Mouse (Mus musculus) embryonic stem cell, embryonic (primary cell): ENCODE measurements around the gene Rbm4b.

Experiments
- CTCF ChIA-PET, 4 experiments: fragments of 300-600 bp in 2 of 4; fragments of 350-600 bp in 2 of 4; sonication (Branson Sonifier 250); formaldehyde crosslinking; loops; one replicate each; lab custom pipeline; 2022; ENCODE audit warnings: inconsistent platforms in 2 of 4; lab: Charles Lee
- POLR2A ChIA-PET, 4 experiments: fragments of 300-600 bp in 2 of 4; fragments of 350-600 bp in 2 of 4; sonication (Branson Sonifier 250); formaldehyde crosslinking; loops; one replicate each; lab custom pipeline; 2022; ENCODE audit warnings: antibody characterized with exemption in 4 of 4, inconsistent platforms in 1 of 4; lab: Charles Lee

Rbm4b gene

GRCm38 (mm10) chr19:4760544-4760943, 4.2 kb downstream of the Rbm4b start:
- ChIA-PET CTCF (interaction anchor here in 3 of 4 experiments (0.6 to 3.0 kb wide), 3 partner anchors 52 to 159 kb away, joined by 4 to 13 read pairs (median 11); partner anchors contain the start of genes Gm21992 (in 1 of the 3) and Rbm14 (in 1 of the 3)), POLR2A (interaction anchor here in 3 of 4 experiments (0.6 to 8.3 kb wide), 15 partner anchors 11 to 137 kb away, joined by 3 to 64 read pairs (median 4); partner anchors contain the start of genes Gm21992 (in 1 of the 3), Rbm14 (in 1 of the 3), Rbm4 (in 1 of the 3) and Rce1 (in 1 of the 3))

GRCm38 (mm10) chr19:4762876-4763275, 6.6 kb downstream of the Rbm4b start:
- ChIA-PET POLR2A (interaction anchor here in 3 of 4 experiments (0.5 to 8.3 kb wide), 23 partner anchors 9 to 200 kb away, joined by 3 to 64 read pairs (median 5); partner anchors contain the start of genes Gm21992 (in 2 of the 3), Rbm14 (in 2 of the 3), Rbm4 (in 2 of the 3) and Rce1 (in 1 of the 3)), CTCF (interaction anchor here in 2 of 4 experiments (0.6 to 3.0 kb wide), 6 partner anchors 49 to 310 kb away, joined by 3 to 11 read pairs (median 4); partner anchors contain the start of genes Bbs1 (in 1 of the 2), Gm21992 (in 1 of the 2) and Rbm14 (in 1 of the 2))

- ChIA-PET POLR2A (interaction anchor here (0.6 to 6.8 kb wide), 20 partner anchors 11 to 151 kb away, joined by 3 to 148 read pairs (median 5); partner anchors contain the start of genes Gm21992 (in 2 of the 4), Rbm14 (in 2 of the 4), Rbm4 (in 2 of the 4) and Rbm4b (in 2 of the 4)), CTCF (interaction anchor here in 1 of 4 experiments (0.5 kb wide), 1 partner anchor 77 kb away, joined by 3 read pairs; no protein-coding TSS in a partner anchor)
Observed at GRCm38 (mm10) chr19:4767507-4768148, 11.3 kb downstream of the Rbm4b start.

GRCm38 (mm10) chr19:4772785-4773184, 16.5 kb downstream of the Rbm4b start:
- ChIA-PET POLR2A (interaction anchor here in 2 of 4 experiments (0.7 to 2.8 kb wide), 10 partner anchors 10 to 39 kb away, joined by 4 to 36 read pairs (median 6); partner anchors contain the start of genes Gm21992 (in 1 of the 2), Rbm14 (in 1 of the 2) and Rbm4 (in 1 of the 2)), CTCF (interaction anchor here in 1 of 4 experiments (1.2 kb wide), 1 partner anchor 332 kb away, joined by 3 read pairs; no protein-coding TSS in a partner anchor)

- CTCF ChIA-PET = interaction anchor here in 1 of 4 experiments (1.3 kb wide), 1 partner anchor 183 kb away, joined by 3 read pairs; no protein-coding TSS in a partner anchor
- POLR2A ChIA-PET = interaction anchor here (0.7 to 28.5 kb wide), 19 partner anchors 8 to 865 kb away, joined by 3 to 1124 read pairs (median 6); partner anchors contain the start of genes Rbm4 (in 3 of the 4), Gm21992 (in 2 of the 4), Rbm14 (in 2 of the 4) and Ccdc87 (in 1 of the 4)
Observed at GRCm38 (mm10) chr19:4782891-4783290, 26.6 kb downstream of the Rbm4b start.

GRCm38 (mm10) chr19:4785206-4785605, 28.9 kb downstream of the Rbm4b start:
- CTCF ChIA-PET = interaction anchor here in 1 of 4 experiments (1.0 kb wide), 1 partner anchor 28 kb away, joined by 4 read pairs; no protein-coding TSS in a partner anchor
- POLR2A ChIA-PET = interaction anchor here (0.6 to 28.5 kb wide), 22 partner anchors 9 to 69 kb away, joined by 3 to 1124 read pairs (median 4); partner anchors contain the start of genes Rbm4 (in 4 of the 4), Gm21992 (in 3 of the 4), Rbm14 (in 3 of the 4) and Rbm4b (in 2 of the 4)

- ChIA-PET CTCF (interaction anchor here in 2 of 4 experiments (0.6 to 1.9 kb wide), 2 partner anchors 27 to 43 kb away, joined by 6 to 8 read pairs; no protein-coding TSS in a partner anchor), POLR2A (interaction anchor here in 3 of 4 experiments (0.6 to 28.5 kb wide), 14 partner anchors 8 to 259 kb away, joined by 3 to 1124 read pairs (median 22); partner anchors contain the start of genes Gm21992 (in 2 of the 3), Rbm14 (in 2 of the 3), Rbm4 (in 2 of the 3) and Rbm4b (in 2 of the 3))
Observed at GRCm38 (mm10) chr19:4786313-4786712, 30.0 kb downstream of the Rbm4b start.

GRCm38 (mm10) chr19:4793281-4793830, 37.1 kb downstream of the Rbm4b start:
- CTCF ChIA-PET = interaction anchor here in 2 of 4 experiments (0.5 to 1.5 kb wide), 5 partner anchors 10 to 1176 kb away, joined by 3 to 17 read pairs (median 4); partner anchors contain the start of genes Gm21992 (in 1 of the 2) and Rbm14 (in 1 of the 2)
- POLR2A ChIA-PET = interaction anchor here (0.6 to 28.5 kb wide), 64 partner anchors 3 to 761 kb away, joined by 3 to 1124 read pairs (median 5); partner anchors contain the start of genes Rbm14 (in 4 of the 4), Gm21992 (in 3 of the 4), Ccdc87 (in 2 of the 4) and Ccs (in 2 of the 4)

GRCm38 (mm10) chr19:4793831-4794422, 37.6 kb downstream of the Rbm4b start, which contains the start of gene Rbm4:
Gene Rbm4 (minus strand): TSS chr19:4793901.
- POLR2A ChIA-PET = interaction anchor here (0.6 to 28.5 kb wide), 69 partner anchors 4 to 461 kb away, joined by 3 to 1124 read pairs (median 4); partner anchors contain the start of genes Rbm14 (in 4 of the 4), Dpp3 (in 3 of the 4), Gm21992 (in 3 of the 4) and Ccdc87 (in 2 of the 4)

GRCm38 (mm10) chr19:4795929-4796328, 39.6 kb downstream of the Rbm4b start:
- CTCF ChIA-PET = no interaction called here
- POLR2A ChIA-PET = interaction anchor here in 3 of 4 experiments (1.4 to 28.5 kb wide), 10 partner anchors 6 to 228 kb away, joined by 3 to 1124 read pairs (median 70); partner anchors contain the start of genes Gm21992 (in 3 of the 3), Rbm14 (in 3 of the 3), Rbm4 (in 1 of the 3) and Slc29a2 (in 1 of the 3)

More at GRCm38 (mm10) chr19:4793831-4794422, 37.6 kb downstream of the Rbm4b start, which contains the start of gene Rbm4:
- CTCF ChIA-PET = interaction anchor here in 2 of 4 experiments (0.6 to 1.5 kb wide), 4 partner anchors 19 to 256 kb away, joined by 3 to 17 read pairs (median 4); partner anchors contain the start of genes Gm21992 (in 1 of the 2), Rbm14 (in 1 of the 2) and Rin1 (in 1 of the 2)

- CTCF ChIA-PET = interaction anchor here in 2 of 4 experiments (0.7 to 0.9 kb wide), 2 partner anchors 15 to 1471 kb away, joined by 3 read pairs; no protein-coding TSS in a partner anchor
- POLR2A ChIA-PET = interaction anchor here (0.6 to 28.5 kb wide), 13 partner anchors 4 to 606 kb away, joined by 3 to 1124 read pairs (median 5); partner anchors contain the start of genes Gm21992 (in 3 of the 4), Rbm14 (in 3 of the 4), Ppp1ca (in 1 of the 4) and Rbm4 (in 1 of the 4)
Observed at GRCm38 (mm10) chr19:4797846-4798245, 41.5 kb downstream of the Rbm4b start.

GRCm38 (mm10) chr19:4799083-4799482, 42.8 kb downstream of the Rbm4b start:
- CTCF ChIA-PET = interaction anchor here in 2 of 4 experiments (0.6 to 4.9 kb wide), 2 partner anchors 13 to 14 kb away, joined by 3 to 23 read pairs; partner anchors contain the start of genes Gm21992 (in 1 of the 2) and Rbm14 (in 1 of the 2)
- POLR2A ChIA-PET = interaction anchor here (0.9 to 28.5 kb wide), 13 partner anchors 3 to 289 kb away, joined by 3 to 1124 read pairs (median 3); partner anchors contain the start of genes Gm21992 (in 3 of the 4), Rbm14 (in 3 of the 4), Pcx (in 1 of the 4) and Rbm4 (in 1 of the 4)

GRCm38 (mm10) chr19:4802691-4803091, 46.4 kb downstream of the Rbm4b start:
- ChIA-PET CTCF (interaction anchor here in 2 of 4 experiments (0.6 to 4.9 kb wide), 3 partner anchors 9 to 121 kb away, joined by 3 to 23 read pairs (median 4); partner anchors contain the start of genes Gm21992 (in 1 of the 2) and Rbm14 (in 1 of the 2)), POLR2A (interaction anchor here (0.7 to 28.5 kb wide), 41 partner anchors 1 to 1282 kb away, joined by 3 to 1124 read pairs (median 5); partner anchors contain the start of genes Rbm4 (in 4 of the 4), Gm21992 (in 3 of the 4), Rbm14 (in 3 of the 4) and Ccdc87 (in 1 of the 4))

GRCm38 (mm10) chr19:4803283-4803682, 47.0 kb downstream of the Rbm4b start:
- POLR2A ChIA-PET = interaction anchor here (0.5 to 28.5 kb wide), 43 partner anchors 1 to 1282 kb away, joined by 3 to 1124 read pairs (median 5); partner anchors contain the start of genes Rbm4 (in 4 of the 4), Gm21992 (in 3 of the 4), Rbm14 (in 3 of the 4) and Ccdc87 (in 1 of the 4)
- CTCF ChIA-PET = interaction anchor here in 2 of 4 experiments (0.6 to 4.9 kb wide), 3 partner anchors 9 to 121 kb away, joined by 3 to 23 read pairs (median 4); partner anchors contain the start of genes Gm21992 (in 1 of the 2) and Rbm14 (in 1 of the 2)

GRCm38 (mm10) chr19:4810309-4810708, 54.0 kb downstream of the Rbm4b start:
- POLR2A ChIA-PET = interaction anchor here (0.6 to 24.6 kb wide), 58 partner anchors 12 to 1033 kb away, joined by 3 to 1124 read pairs (median 4); partner anchors contain the start of genes Rbm4 (in 4 of the 4), Ccdc87 (in 3 of the 4), Ccs (in 3 of the 4) and Bbs1 (in 2 of the 4)
- CTCF ChIA-PET = interaction anchor here in 2 of 4 experiments (0.5 to 1.0 kb wide), 3 partner anchors 37 to 53 kb away, joined by 3 read pairs; no protein-coding TSS in a partner anchor
